Mouse (Mus musculus): ENCODE measurements around the gene Wdr92. TPM values are rescaled to one million over a fixed set of nuclear protein-coding genes. Genes with fewer than 3 reads are reported as not detected.
"Not testable (repeated sequence)": the region's sequence is repeated elsewhere in the genome, so short reads cannot be mapped to it uniquely, and the experiment has no call there.

Wdr92 gene
- total RNA-seq, 2 experiments from 2014 or later, result 10.3 to 12.2 TPM

GRCm38 (mm10) chr11:17200936-17201335 is 19.0 kb downstream of the Wdr92 start:
- intact Hi-C loops (cut with DNase I), result no loop called here
- no peak for DNase-seq (ENCODE audit: low spot score)

GRCm38 (mm10) chr11:17202481-17202880 is 20.6 kb downstream of the Wdr92 start:
- intact Hi-C loops (cut with DNase I), result no loop called here
- DNase-seq (ENCODE audit: low spot score), result no peak

DNA sequence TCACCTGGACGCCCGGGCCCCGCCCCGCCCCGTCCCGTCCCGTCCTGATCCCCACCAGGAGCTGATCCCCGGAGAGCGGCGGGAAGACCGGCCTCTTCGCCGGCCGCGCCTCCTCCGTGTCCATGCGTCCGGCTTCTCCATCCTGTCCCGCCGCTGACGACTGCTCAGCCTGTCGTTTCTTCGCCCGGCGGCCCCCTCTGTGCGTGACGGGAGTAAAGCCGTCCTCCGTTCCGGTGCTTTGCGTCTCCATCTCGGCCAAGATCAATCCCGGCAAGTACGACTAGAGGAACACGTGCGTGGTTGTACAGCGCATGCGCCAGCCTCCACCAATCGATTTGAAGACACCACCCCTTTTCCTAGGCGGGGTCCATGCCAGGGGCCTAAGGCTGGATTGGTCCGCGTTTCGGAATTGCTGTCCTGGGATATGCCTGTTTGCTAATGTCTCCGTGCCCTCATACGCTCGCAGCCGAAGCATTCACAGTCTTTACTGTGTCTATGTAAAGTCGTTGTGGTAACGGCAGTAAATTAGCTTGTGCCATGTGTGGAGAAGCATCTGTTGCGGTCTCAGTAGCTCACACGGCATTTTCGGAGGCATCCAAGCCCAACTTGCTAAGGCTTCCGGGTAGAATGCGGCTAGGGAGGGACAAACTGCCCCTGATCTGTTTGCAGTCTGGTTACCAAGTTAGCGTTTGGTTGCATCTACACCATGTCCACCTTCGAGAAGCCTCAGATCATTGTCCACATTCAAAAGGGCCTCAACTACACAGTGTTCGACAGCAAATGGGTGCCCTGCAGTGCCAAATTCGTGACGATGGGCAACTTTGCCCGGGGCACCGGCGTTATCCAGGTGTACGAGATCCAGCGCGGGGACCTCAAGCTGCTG is 29.6 kb downstream of the Wdr92 start, which contains the start of gene Pno1:
TSS of gene Pno1 (minus strand) at position 311 of the 883 bp plus-strand sequence.
- intact Hi-C loops (cut with DNase I), result loop anchor here (2.0 to 10.0 kb wide), 4 partner anchors 45 to 259 kb away; partner anchors contain the start of genes C1d, Cnrip1, Fbxo48 and Plek

GRCm38 (mm10) chr11:17212141-17212495 is 30.2 kb downstream of the Wdr92 start:
- DNase-seq (ENCODE audit: low spot score), result no peak
- intact Hi-C loops (cut with DNase I), result loop anchor here (2.0 to 10.0 kb wide), 3 partner anchors 45 to 260 kb away; partner anchors contain the start of genes C1d, Cnrip1, Fbxo48 and Plek

More for the DNA sequence above, 29.6 kb downstream of the Wdr92 start, which contains the start of gene Pno1:
- peak; percentile 94 for DNase-seq (ENCODE audit: low spot score)

DNA sequence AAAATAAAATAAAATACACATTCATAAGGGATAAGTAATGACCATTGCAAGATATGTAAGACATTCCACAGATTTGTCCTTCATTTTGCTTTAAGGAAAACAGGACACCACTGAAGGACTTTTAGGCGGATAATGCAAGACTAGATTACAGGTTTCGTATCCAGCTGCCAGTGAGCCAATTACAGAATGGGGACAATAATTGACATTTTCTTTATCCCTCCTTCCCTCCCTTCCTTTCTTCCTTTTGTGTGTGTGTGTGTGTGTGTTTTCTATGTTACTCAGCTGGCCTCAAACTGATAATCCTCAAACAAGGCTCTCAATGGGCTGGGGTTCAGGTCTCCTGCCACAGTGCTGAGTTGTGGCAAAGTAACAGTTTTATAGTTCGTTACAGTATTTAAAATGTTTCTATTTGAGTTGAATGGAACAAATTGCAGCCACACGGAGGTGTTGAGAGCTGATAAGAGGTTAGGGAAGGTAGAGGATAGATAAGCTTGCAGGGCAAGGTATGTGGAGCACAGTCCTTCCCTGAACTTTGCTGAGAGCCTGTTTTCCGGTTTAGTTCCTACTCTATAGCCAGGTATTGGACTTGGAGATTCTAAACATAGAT is 31.1 kb downstream of the Wdr92 start:
- intact Hi-C loops (cut with DNase I), result loop anchor here (2.0 to 10.0 kb wide), 3 partner anchors 44 to 261 kb away; partner anchors contain the start of genes C1d, Cnrip1, Fbxo48 and Plek
- DNase-seq (ENCODE audit: low spot score), result no peak

DNA sequence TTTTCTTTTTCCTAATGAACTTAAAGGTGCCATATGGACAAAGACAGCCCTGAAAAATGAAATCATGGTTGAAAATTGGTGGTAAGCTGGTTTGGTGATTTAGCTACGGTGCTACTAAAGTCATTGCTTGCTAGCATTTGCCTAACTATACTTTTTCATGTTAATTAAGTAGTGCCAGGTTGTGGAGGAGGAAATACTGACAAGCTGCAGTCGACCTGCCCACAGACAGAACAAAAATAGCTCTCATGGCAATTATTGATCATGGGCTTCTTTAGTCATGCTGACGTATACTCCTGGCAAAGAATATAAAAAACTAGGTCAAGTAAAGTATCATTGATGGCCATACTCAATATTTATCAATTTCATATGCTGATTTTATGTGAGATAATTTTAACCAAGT is 33.6 kb downstream of the Wdr92 start:
- intact Hi-C loops (cut with DNase I), result loop anchor here (10.0 kb wide), 1 partner anchor 161 kb away; the partner anchor contains the start of genes Cnrip1 and Plek
- DNase-seq (ENCODE audit: low spot score), result no peak

- intact Hi-C loops (cut with DNase I), result no loop called here
- DNase-seq (ENCODE audit: low spot score), result no peak
Measured at GRCm38 (mm10) chr11:17221126-17221525, 39.2 kb downstream of the Wdr92 start.

GRCm38 (mm10) chr11:17232792-17233191 is 50.9 kb downstream of the Wdr92 start:
- DNase-seq (ENCODE audit: low spot score), result no peak
- intact Hi-C loops (cut with DNase I), result no loop called here

DNA sequence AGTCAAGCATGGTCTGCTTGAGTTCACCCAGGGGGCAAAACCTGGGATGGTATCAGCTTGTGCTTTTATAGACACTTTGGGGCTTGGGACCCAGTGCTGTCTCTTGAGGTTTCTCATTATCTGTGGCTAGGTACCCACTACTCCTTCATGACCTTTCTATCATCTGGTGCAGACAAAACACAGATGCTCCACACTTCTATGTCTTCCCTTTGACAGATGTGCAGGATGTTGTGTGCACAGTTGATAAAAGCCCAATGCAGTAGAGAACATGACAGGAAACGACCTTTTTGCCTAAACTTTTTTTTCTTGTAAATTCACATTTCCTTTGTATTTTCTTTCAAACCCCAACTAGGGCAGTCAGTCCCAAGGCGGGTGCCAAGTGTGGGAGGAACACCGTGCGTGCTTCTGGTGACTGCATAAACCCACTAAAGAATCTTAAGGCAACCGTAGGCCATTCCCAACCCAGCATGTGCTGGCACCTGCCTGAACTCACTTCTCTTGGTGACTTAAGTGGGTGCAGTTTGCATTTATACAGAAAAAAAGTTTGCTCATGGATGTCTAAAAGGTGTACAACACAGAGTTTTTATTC is 54.6 kb downstream of the Wdr92 start:
- intact Hi-C loops (cut with DNase I), result no loop called here
- no peak for DNase-seq (ENCODE audit: low spot score)

GRCm38 (mm10) chr11:17238598-17238997 is 56.7 kb downstream of the Wdr92 start:
- intact Hi-C loops (cut with DNase I), result not testable (repeated sequence)

GRCm38 (mm10) chr11:17248715-17249114 is 66.8 kb downstream of the Wdr92 start:
- DNase-seq (ENCODE audit: low spot score), result no peak
- intact Hi-C loops (cut with DNase I), result no loop called here

More at GRCm38 (mm10) chr11:17238598-17238997, 56.7 kb downstream of the Wdr92 start:
- not testable (repeated sequence) for DNase-seq (ENCODE audit: low spot score)

- intact Hi-C loops (cut with DNase I), result loop anchor here (2.0 to 5.0 kb wide), 2 partner anchors 44 to 95 kb away; no protein-coding TSS in a partner anchor
Measured at GRCm38 (mm10) chr11:17256813-17257365, 75.0 kb downstream of the Wdr92 start.

GRCm38 (mm10) chr11:17257443-17257842 is 75.5 kb downstream of the Wdr92 start, which contains the start of gene C1d:
TSS of gene C1d (plus strand) at chr11:17257579.
- intact Hi-C loops (cut with DNase I), result loop anchor here (2.0 to 5.0 kb wide), 2 partner anchors 45 to 95 kb away; no protein-coding TSS in a partner anchor
- peak; percentile 85 for DNase-seq (ENCODE audit: low spot score)

More at GRCm38 (mm10) chr11:17256813-17257365, 75.0 kb downstream of the Wdr92 start:
- DNase-seq (ENCODE audit: low spot score), result no peak

GRCm38 (mm10) chr11:17257861-17258260 is 76.0 kb downstream of the Wdr92 start:
- DNase-seq (ENCODE audit: low spot score), result no peak
- intact Hi-C loops (cut with DNase I), result loop anchor here (2.0 to 5.0 kb wide), 2 partner anchors 45 to 96 kb away; no protein-coding TSS in a partner anchor

- no peak for DNase-seq (ENCODE audit: low spot score)
- intact Hi-C loops (cut with DNase I), result no loop called here
Measured at GRCm38 (mm10) chr11:17267176-17267575, 85.3 kb downstream of the Wdr92 start.

- intact Hi-C loops (cut with DNase I), result no loop called here
- DNase-seq (ENCODE audit: low spot score), result peak; percentile 15
Measured at GRCm38 (mm10) chr11:17268801-17269200, 86.9 kb downstream of the Wdr92 start.

DNA sequence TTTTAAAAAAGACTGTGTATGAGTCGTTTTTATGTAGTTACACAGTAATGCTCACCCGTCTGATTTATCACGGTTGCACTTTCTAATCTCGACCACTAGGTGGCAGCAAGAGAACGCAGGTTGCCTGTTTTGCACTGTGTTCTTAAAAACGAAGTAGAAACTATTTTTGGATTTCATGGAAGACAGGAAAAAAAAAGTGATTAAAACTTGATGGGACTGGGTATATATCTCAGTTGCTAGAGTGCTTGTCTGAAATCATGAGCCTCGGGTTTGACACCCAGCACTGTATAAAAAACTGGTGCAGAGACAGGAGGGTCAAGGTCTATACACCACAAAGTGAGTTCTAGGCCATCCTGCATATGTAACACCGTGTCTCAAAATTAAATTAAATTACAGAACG is 98.1 kb downstream of the Wdr92 start:
- DNase-seq (ENCODE audit: low spot score), result no peak
- intact Hi-C loops (cut with DNase I), result no loop called here

All from heart, postnatal 25 days (tissue).